Mouse (Mus musculus): Measurements from ENCODE around the gene Bri3. TPM values are rescaled to one million over a fixed set of nuclear protein-coding genes. Genes with fewer than 3 reads are reported as not detected.
A peak's percentile ranks its signal among the peaks of the same experiment; 100 is the strongest.

Bri3 gene
- total RNA-seq, 2 experiments from 2014 or later = 114 to 130 TPM

DNA sequence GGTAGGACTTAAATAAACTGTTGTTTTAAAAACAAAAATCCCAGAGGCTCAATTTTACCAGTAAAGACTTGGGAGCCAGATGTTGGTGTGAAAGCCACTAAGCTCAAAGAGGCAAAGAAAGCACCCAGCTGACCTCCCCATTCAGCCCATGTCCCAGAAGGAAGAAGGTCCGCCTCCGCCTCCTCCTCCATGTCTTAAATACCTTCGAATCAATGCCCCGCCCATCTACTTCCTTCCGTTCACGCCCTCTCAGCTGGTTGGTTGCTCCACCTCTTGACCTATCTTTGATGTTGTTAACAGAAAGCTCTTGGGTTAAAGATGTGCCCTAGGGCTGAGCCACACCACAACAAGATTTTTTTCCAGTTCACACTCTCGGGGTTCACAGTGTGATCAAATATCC is 14.0 kb upstream of the Bri3 start:
- intact Hi-C loops (cut with DNase I) = loop anchor here (10.0 kb wide), 1 partner anchor 125 kb away; the partner anchor contains the start of gene Baiap2l1
- DNase-seq (ENCODE audit: low spot score) = no peak

DNA sequence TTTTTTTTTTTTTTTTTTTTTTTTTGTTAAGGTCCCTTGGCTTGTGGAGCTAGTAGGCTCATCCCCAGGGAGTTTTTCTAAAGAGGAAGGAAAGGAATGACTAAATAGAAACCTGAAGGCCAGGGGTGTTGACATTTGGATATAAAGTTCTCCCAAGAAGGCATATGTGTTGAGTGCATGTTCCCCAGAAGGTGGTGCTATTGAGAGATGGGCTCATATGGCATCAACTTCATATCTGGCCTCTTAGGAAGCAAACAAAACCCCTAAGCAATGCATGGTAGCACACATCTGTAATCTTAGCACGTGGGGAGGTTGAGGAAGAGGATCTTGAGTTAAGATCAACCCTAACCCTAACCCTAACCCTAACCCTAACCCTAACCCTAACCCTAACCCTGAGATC is 12.8 kb upstream of the Bri3 start:
- intact Hi-C loops (cut with DNase I) = loop anchor here (10.0 kb wide), 1 partner anchor 123 kb away; the partner anchor contains the start of gene Baiap2l1
- no peak for DNase-seq (ENCODE audit: low spot score)

DNA sequence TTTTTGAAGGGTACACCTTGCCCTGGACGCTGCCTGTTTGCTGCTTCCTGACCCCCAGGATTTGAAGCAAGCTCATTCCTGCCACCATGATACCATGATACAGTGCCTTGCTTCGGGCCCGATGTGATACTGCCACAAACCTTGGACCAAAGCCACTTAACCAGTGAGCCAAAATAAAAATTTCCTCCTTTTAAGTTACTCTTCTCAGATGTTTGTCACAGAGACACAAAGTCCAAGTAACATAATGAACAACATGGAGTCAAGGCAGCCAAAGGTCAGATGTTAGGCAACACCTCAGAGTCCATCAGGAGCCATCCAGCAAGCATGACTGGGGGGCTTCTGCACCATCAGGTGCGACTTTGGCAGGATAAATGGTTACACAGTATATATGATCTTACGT is 11.7 kb upstream of the Bri3 start:
- no peak for DNase-seq (ENCODE audit: low spot score)
- intact Hi-C loops (cut with DNase I) = loop anchor here (10.0 kb wide), 1 partner anchor 122 kb away; the partner anchor contains the start of gene Baiap2l1

DNA sequence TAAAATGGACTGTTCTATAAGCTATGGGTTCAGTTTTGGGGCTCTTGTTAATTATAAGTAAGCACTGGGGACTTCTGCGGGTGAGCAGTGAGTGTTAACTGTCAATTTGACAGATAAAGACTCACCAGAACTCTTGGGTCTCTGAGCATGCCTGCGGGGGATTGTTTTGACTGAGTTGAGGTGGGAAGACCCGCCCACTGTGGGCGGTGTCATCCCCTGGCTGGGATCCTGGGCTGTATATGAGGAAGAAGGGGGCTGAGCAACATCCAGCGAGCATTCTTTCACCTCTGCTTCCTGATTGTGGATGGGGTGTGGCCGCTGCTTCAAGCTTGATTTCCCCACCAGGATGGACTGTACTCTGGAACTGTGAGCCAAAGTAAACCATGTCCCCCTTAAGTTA is 10.0 kb upstream of the Bri3 start:
- intact Hi-C loops (cut with DNase I) = loop anchor here (10.0 kb wide), 1 partner anchor 121 kb away; the partner anchor contains the start of gene Baiap2l1
- no peak for DNase-seq (ENCODE audit: low spot score)

DNA sequence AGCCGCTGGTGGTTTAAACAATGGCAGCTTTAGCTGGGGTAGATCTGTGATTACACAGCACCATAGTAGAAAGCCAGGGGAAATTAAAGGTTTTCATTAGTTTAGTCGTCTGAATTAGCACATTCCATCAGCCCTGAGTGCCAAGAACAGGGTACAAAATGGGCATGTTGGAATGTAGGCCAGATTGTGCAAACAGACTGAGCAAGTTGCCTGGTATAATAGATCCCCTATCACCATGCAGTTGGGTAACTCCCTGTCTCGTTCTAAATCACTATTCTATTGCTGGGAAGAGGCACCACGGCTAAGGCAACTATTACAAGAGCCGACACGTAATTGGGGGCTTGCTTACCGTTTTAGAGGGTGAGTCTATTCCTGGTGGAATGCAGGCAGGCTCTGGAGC is 9.5 kb upstream of the Bri3 start:
- no peak for DNase-seq (ENCODE audit: low spot score)
- intact Hi-C loops (cut with DNase I) = loop anchor here (10.0 kb wide), 1 partner anchor 120 kb away; the partner anchor contains the start of gene Baiap2l1

DNA sequence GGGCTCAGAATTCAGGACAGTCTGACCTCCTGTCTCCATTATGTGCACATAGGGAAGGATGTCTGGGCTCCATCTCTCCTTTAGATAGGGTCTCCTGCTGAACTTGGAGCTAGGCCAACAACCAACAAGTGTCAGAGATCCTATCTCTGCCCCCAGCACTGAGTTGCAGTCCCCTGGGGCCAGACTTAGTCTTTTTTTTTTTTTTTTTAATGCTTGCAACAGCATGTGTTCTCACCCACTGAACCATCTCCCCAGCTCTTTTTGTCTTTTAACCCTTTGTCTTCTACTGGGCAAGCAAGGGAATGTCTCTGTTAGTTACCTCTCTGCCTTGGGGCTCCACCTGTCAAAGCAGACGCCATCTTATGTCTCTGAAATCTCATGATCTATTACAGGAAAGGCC is 5.3 kb upstream of the Bri3 start:
- no peak for DNase-seq (ENCODE audit: low spot score)
- intact Hi-C loops (cut with DNase I) = loop anchor here (10.0 kb wide), 1 partner anchor 116 kb away; the partner anchor contains the start of gene Baiap2l1

DNA sequence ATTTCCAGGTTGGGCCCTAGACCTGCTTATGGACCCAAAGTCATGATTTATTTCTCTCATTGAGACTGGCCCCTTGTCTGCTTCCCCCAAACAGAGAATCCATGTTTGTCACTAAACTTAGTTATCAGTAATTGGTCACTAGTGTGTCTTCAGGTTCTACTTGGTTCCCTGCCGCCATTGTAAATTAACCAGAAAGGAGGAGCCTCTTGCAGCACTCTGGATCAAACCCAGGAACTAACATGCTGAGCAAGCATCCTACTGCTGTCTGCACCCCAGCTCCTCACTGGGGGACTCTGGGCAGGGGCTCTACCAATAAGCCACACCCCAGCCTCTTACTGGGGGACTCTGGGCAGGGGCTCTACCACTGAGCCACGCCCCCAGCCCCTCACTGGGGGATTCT is 1.4 kb downstream of the Bri3 start:
- intact Hi-C loops (cut with DNase I) = no loop called here
- DNase-seq (ENCODE audit: low spot score) = no peak

DNA sequence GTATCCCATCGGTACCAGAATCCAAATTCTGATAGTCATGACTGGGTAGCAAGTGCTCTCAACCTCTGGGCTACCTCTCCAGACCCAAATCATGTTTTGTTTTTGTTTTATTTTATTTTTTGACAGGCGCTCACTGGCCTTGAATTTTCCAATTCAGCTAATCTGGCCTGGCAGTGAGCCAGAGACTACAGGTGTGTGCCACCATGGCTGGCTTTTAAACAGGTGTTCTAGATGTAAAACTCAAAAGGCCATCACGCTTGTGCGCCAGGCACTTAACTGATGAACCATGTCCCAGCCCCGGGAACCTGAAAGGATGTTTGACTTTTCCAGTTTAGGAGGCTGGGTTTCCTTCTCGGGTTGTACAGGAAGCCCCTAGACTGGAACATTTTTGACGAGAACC is 2.4 kb downstream of the Bri3 start:
- no peak for DNase-seq (ENCODE audit: low spot score)
- intact Hi-C loops (cut with DNase I) = no loop called here

DNA sequence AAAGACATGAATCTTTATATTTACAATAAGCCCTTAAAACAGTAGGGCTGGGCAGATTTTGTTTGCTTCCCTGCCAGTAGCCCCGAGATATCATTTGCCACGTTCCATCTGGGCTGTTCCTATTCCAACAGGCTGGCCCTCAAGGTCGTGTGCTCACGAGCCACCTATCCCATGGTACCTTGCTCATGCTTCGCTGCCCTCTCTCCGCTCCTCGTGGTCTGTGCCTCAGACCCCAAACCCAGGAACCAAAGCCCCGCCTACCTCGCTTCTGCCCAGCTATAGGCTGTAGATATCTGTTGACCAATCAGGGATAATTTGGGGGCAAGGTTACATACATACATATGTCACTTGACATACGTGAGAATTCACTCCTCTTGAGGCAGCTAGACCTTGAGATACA is 3.1 kb downstream of the Bri3 start:
- no peak for DNase-seq (ENCODE audit: low spot score)
- intact Hi-C loops (cut with DNase I) = no loop called here

DNA sequence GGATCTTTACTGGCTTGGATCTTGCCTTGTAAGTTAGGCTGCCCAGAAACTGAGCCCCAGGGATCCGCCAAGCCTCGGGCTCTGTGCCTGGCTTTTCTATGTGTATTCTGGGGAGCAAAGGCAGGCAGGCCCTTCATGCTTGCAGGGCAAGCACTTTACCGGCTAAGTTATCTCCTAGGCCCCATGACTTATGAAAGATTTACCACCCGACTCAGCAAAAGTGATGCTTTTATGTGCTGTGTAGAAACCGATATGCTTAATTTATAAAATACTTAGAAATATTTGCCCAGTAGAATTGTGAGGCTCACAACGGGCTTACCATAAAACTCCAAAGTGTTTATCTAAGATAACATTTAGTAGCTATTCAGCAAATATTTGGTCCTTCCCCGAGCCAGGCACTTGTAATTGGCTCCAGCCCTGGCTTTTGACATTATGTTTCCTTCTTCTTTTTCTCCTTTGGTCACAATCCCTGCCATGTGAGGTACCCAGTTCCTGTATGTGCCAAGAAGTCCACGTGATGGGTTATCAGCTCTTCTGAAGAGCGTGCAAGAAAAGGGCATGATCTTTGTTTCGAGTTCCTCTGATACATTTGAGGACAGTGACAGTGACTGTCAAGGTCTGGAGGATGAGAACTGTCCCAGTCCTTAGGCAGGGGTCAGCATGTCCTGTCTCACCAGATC is 3.8 kb downstream of the Bri3 start:
- no peak for DNase-seq (ENCODE audit: low spot score)
- intact Hi-C loops (cut with DNase I) = no loop called here

DNA sequence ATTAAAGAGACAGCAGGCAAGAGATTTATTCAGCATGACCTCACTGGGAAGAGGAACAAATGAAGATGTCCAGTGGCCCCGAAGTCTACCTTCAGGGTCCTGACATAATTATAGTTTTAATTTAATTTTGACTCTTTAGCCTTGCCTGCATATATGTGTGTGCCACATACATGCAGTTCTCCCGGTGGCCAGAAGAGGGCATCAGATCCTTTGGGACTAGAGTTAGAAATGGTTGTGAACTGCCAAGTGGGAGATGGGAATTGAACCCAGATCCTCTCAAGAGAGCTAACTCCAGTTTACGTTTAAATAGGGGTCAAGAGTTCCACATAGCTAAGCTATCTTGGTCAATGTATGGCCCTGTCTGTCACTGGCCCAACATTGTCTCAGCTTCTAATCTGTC is 5.6 kb downstream of the Bri3 start:
- intact Hi-C loops (cut with DNase I) = no loop called here

DNA sequence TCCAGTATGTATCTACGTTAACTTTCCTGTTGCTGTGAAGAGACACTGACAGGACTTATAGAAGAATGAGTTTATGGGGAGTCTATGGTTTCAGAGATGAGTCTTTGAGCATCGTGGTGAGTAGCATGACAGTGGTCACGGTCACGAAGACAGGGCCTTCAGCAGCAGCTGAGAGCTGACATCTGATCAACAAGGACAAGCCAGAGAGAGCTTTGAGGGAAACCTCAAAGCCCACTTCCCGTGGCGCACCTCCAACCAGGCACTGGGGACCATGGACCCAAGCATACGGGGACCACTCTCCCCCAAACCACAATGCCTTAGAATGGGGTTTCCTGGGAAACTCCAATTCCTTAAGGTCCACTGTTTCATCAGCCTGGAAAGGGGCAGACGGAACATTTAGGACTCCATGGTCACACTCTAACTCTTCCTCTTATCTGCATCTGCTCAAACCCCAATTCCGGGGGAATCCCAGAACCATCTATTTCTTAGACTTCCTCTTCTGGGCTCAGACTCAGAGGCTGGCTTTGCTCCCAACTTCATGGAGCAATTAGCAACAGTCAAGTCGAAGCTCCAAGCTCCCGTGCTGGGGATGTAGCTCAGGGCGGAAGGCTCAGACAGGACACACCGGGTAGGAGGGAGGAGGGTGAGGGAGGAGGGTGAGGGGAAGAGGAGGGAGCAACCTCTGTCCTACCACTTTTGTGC is 7.8 kb downstream of the Bri3 start:
- intact Hi-C loops (cut with DNase I) = no loop called here
- no peak for DNase-seq (ENCODE audit: low spot score)

More for the DNA sequence above, 5.6 kb downstream of the Bri3 start:
- DNase-seq (ENCODE audit: low spot score) = no peak

DNA sequence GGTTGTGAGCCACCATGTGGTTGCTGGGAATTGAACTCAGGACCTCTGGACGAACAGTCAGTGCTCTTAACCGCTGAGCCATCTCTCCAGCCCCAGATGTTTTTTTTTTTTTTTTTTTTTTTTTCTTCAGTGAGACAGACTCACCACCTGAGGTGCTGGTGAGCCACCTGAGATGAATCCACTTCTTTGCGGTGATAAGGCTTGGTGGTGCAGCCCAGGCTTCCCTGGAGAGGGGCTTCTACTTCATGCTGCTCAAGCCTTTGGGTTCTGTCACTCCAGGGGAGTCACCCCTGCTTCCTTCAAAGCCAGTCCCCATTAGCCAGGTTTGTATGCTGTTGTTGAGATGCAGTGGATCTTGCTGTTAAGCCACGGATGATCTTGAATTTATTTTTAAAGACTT is 9.0 kb downstream of the Bri3 start:
- intact Hi-C loops (cut with DNase I) = no loop called here
- no peak for DNase-seq (ENCODE audit: low spot score)

DNA sequence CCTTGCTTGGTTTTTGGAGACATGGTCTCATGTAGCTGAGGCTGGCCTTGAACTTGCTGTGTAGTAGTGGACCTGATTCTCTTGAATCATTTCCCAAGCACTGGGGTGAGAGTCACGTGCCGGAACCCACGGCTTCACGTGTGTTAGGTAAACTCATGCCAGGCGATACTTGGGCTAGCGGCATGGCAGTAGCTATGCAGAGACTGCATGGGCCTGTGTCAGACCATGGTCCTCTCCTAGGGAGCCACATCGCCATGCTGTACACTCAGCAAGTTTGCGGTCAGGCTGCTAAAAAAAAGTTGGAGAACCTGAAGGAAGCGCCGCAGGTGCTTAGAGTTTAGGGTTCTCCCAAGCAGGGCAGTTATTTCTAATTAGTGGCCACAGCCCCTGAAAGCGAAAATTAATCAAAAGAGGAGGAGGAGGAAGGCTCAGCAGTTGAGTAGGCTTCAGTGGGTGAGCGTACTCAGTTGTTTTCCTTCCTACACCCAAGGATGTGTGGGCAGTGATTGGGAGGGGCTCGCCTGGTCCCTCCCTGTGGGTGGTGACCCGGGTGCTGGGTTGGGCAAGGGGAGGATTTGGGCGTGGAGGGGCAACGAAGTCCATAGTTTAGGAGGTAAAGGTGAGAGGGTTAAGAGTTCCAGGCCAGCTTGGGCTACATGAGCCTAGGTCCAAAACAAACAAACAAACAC is 10.0 kb downstream of the Bri3 start:
- intact Hi-C loops (cut with DNase I) = loop anchor here (2.0 kb wide), 1 partner anchor 27 kb away; no protein-coding TSS in a partner anchor
- peak; percentile 69 for DNase-seq (ENCODE audit: low spot score)

DNA sequence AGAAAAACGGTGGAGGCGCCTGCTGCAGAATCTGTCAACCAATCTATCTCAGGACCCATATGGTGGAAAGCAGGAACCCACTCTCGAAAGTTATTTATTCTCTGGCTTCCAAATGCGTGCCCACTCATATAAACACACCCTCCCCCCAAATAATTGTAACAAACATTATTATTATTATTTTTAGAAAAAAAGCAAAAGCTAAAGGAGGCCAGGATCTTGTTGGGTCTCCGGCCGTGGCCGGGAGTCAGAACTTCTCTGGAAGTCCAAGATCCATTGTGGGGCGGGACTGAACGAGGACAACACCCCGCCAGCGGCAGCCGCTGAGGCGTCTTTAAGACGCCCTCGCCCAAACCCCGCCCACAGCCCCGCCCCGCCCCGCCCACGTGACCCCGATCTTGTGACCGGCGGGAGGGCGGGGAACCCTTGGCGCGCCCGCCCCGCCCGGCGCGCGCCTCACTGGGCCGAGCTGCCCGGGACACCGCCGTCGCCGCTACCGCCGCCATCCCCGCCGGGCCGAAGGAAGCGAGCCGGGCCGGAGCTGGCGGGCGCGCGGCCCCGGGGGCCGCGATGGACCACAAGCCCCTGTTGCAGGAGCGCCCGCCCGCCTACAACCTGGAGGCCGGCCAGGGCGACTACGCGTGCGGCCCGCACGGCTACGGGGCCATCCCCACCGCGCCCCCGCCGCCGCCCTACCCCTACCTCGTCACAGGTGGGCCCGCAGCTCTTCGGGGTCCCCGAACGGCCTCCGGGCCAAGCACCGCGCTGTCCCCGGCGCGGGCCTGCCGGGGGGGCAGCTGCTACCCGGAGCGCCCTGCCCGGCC is 10.8 kb downstream of the Bri3 start:
- intact Hi-C loops (cut with DNase I) = loop anchor here (2.0 kb wide), 1 partner anchor 28 kb away; no protein-coding TSS in a partner anchor
- peak; percentile 80 for DNase-seq (ENCODE audit: low spot score)

DNA sequence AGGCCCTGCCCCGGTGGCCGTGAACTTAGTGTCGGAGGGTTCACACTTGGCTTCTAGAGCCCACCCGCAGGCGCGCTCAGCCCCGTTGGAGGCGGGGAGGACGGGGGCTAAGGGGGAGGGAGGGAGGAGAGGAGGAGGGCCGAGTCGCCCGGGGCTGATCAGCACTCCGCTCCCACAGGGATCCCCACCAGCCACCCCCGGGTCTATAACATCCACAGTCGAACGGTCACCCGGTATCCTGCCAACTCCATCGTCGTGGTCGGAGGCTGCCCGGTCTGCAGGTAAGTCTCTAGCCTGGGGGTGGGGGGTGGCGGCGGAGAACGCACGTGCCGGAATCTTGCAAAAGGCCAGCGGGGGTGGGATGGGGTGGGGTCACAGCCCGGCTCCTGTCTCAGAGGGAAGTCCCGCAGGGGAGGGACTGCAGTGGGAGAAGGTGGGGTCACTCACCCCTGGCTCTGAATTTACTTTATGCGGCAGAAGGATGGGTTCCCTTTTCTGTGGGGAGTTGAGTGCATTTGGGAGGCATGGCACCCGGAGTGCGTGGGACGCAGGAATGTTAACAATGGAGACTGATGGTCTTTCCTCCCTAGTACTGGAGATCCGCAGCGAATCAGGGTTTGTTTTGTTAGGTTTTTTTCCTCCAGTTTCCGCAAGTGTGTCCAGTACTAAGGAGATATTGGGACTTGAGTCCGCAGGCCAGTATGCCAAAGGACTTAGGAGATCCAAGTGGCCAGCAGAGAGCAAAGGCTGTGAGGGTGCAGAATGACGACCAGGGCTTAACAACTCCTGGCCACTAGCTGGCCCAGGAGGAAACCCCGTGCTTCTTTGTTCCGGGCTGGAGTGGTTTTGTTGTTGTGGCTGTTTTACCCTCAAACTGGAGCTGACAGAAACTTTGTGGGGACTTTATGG is 11.6 kb downstream of the Bri3 start:
- peak; percentile 55 for DNase-seq (ENCODE audit: low spot score)
- intact Hi-C loops (cut with DNase I) = loop anchor here (2.0 kb wide), 1 partner anchor 29 kb away; no protein-coding TSS in a partner anchor

DNA sequence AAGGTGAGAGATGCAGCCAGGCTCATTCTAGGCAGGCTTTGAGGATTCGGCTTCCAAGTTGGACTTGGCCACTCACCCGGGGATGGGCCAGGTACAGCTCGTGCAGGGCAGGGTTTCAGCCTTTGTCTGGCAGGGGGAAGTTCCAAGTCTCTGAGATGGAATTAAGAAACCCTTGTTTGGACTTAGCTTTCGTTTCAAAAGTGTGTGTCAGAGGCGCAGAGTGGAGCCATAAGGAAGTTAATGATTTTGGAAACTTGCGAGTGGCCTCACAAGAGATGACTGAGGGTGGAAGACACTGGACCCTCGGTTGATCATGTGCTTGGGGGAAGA is 12.3 kb downstream of the Bri3 start:
- intact Hi-C loops (cut with DNase I) = no loop called here
- DNase-seq (ENCODE audit: low spot score) = no peak

DNA sequence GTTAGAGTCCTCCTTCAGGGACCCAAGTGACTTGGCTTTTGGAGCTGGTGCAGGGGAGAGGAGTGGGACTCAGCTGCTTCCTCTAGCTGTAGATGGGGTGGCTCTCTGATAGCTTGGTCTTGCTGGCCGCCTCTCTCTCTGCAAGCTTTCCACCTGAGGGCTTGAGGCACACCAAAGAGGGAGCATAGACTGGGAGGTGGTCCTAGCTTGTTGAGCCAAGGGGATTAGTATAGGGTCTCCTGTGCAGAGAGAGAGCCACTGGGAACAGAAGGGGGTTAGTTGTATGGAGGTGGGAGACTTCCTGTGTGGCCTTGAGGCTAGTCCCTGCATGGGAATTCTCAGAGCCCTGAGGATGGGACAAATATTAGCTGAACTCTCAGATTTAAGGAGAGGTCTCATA is 12.7 kb downstream of the Bri3 start:
- no peak for DNase-seq (ENCODE audit: low spot score)
- intact Hi-C loops (cut with DNase I) = no loop called here

Data from heart, postnatal 25 days (tissue).